Mouse (Mus musculus): ENCODE data around the gene Mia.
A peak's percentile ranks its signal among the peaks of the same experiment; 100 is the strongest.

The Mia gene

GRCm38 (mm10) chr7:27184964-27185363 lies 4.0 kb upstream of the Mia start:
- DNase-seq = peak in 1 of 2 experiments; percentile 68

- no peak for DNase-seq
These were observed 1.5 kb upstream of the Mia start for GRCm38 (mm10) chr7:27182498-27182897.

GRCm38 (mm10) chr7:27180036-27180435 lies 921 bp downstream of the Mia start:
- DNase-seq = peak; percentile 93 to 94

GRCm38 (mm10) chr7:27179217-27179918 lies 1.6 kb downstream of the Mia start:
- DNase-seq = no peak

GRCm38 (mm10) chr7:27178324-27179216 lies 2.4 kb downstream of the Mia start, which contains the start of gene Rab4b:
Rab4b (minus strand) TSS chr7:27178896.
- DNase-seq = peak; percentile 99 to 100

GRCm38 (mm10) chr7:27177942-27178323 lies 3.0 kb downstream of the Mia start:
- DNase-seq = no peak

GRCm38 (mm10) chr7:27174896-27175295 lies 6.1 kb downstream of the Mia start:
- no peak for DNase-seq

- DNase-seq = no peak
These were observed 6.5 kb downstream of the Mia start for GRCm38 (mm10) chr7:27174496-27174895.

GRCm38 (mm10) chr7:27170981-27171380 lies 10.0 kb downstream of the Mia start:
- DNase-seq = no peak

- peak; percentile 45 to 49 for DNase-seq
These were observed 12.6 kb downstream of the Mia start for GRCm38 (mm10) chr7:27168371-27168770.

- DNase-seq = no peak
These were observed 13.4 kb downstream of the Mia start for GRCm38 (mm10) chr7:27167475-27168094.

- DNase-seq = peak; percentile 97 to 98
These were observed 14.1 kb downstream of the Mia start, which contains the start of gene Egln2 for GRCm38 (mm10) chr7:27166614-27167474. Egln2 (minus strand) TSS chr7:27166802.

- peak; percentile 94 to 95 for DNase-seq
These were observed 14.7 kb downstream of the Mia start for GRCm38 (mm10) chr7:27166229-27166613.

- DNase-seq = no peak
These were observed 15.3 kb downstream of the Mia start for GRCm38 (mm10) chr7:27165696-27166095.

- peak; percentile 56 to 73 for DNase-seq
These were observed 15.8 kb downstream of the Mia start for GRCm38 (mm10) chr7:27165007-27165655.

- DNase-seq = peak in 1 of 2 experiments; percentile 59
These were observed 16.6 kb downstream of the Mia start for GRCm38 (mm10) chr7:27164112-27164947.

GRCm38 (mm10) chr7:27163450-27163805 lies 17.5 kb downstream of the Mia start:
- DNase-seq = no peak

- DNase-seq = no peak
These were observed 18.0 kb downstream of the Mia start for GRCm38 (mm10) chr7:27162780-27163449.

GRCm38 (mm10) chr7:27161744-27162143 lies 19.2 kb downstream of the Mia start:
- DNase-seq = no peak

- DNase-seq = no peak
These were observed 20.0 kb downstream of the Mia start for GRCm38 (mm10) chr7:27160921-27161320.
